Mouse (Mus musculus): Measurements from ENCODE around the gene Emc8. TPM values are rescaled to one million over a fixed set of nuclear protein-coding genes. Genes with fewer than 3 reads are reported as not detected.
A peak's percentile ranks its signal among the peaks of the same experiment; 100 is the strongest.
"Not testable (repeated sequence)": the region's sequence is repeated elsewhere in the genome, so short reads cannot be mapped to it uniquely, and the experiment has no call there.

Emc8 gene
- polyA plus RNA-seq, 2 experiments, result 45.5 to 122 TPM

DNA sequence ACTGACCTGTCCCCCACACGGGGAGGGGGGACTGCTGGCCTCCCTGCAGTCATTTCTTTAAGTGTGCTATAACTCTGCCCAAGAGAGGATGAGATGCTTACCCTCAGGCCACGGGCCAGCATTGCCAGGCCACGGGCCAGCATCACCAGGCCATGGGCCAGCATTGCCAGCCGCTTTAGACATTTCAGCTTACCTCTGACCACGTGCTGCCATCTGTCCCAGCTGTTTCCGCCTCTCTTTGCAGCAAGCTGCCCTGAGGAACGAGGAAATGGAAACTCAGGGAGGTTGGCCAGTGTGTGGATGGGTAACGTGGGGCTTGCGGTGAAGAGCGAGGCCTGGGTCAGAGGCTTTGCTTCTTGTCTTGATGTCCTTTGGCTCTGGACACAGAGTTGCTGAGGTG is 12.7 kb upstream of the Emc8 start:
- Histone ChIP-seq H3K36me3 (replicated peaks; ENCODE audit: control insufficient read depth, insufficient read depth, low read depth) (no peaks in the 10 kb centered on the region), H3K27ac (no peak overlapping the region), H3K27me3 (ENCODE audit: control insufficient read depth, insufficient read depth, low read length) (no peaks in the 10 kb centered on the region), H3K9me3 (ENCODE audit: control insufficient read depth, low read length) (no peaks in the 10 kb centered on the region), H3K4me3 (ENCODE audit: insufficient read depth in 1 of 2, low read depth in 2 of 2, low read length in 2 of 2) (no peak overlapping the region), H3K9ac (replicated peaks) (no peak overlapping the region), H3K4me2 (ENCODE audit: low read depth) (no peak overlapping the region), H3K4me1 (replicated peaks; ENCODE audit: control insufficient read depth in 2 of 2, insufficient read depth in 2 of 2, low read length in 1 of 2) (peaks cover 5 to 9% of the 10 kb centered on the region in 2 experiments)
- TF ChIP-seq EP300 (IDR thresholded peaks at IDR 0.05; ENCODE audit: low read depth) (no peak), CTCF (IDR thresholded peaks at IDR 0.05; ENCODE audit: low read depth) (no peak)
- DNase-seq (ENCODE audit: low read depth in 3 of 3, low spot score in 3 of 3) (no peak), ATAC-seq (ENCODE audit: insufficient read depth) (no peak)
- 60% methylated on average over 10 of the region's 10 CpGs for WGBS (ENCODE audit: insufficient replicate concordance)

DNA sequence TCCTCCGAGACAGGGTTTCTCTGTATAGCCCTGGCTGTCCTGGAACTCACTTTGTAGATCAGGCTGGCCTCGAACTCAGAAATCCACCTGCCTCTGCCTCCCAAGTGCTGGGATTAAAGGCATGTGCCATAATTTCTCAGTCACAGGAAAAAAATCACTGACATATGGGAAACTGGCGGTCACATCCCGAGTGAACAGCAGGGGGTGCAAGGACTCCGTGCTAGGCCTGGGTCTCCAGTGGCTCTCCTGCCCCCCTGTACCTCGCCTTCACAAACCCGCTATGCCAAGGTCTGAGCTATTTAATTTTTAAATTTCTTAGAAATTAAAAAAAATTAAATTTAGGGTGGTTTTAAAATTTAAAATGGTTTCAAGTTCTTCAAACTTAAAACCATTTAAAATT is 12.0 kb upstream of the Emc8 start:
- H3K4me3 ChIP-seq (ENCODE audit: insufficient read depth in 1 of 2, low read depth in 2 of 2, low read length in 2 of 2); H3K27me3 ChIP-seq (ENCODE audit: control insufficient read depth, insufficient read depth, low read length); H3K27ac ChIP-seq; H3K36me3 ChIP-seq (replicated peaks; ENCODE audit: control insufficient read depth, insufficient read depth, low read depth); H3K4me2 ChIP-seq (ENCODE audit: low read depth); H3K4me1 ChIP-seq (replicated peaks; ENCODE audit: control insufficient read depth in 2 of 2, insufficient read depth in 2 of 2, low read length in 1 of 2); DNase-seq (ENCODE audit: low read depth in 3 of 3, low spot score in 3 of 3); H3K9me3 ChIP-seq (ENCODE audit: control insufficient read depth, low read length); H3K9ac ChIP-seq (replicated peaks); ATAC-seq (ENCODE audit: insufficient read depth): not testable (repeated sequence)
- peak; percentile 72 for TF ChIP-seq CTCF (IDR thresholded peaks at IDR 0.05; ENCODE audit: low read depth)
- WGBS (ENCODE audit: insufficient replicate concordance), result 43% methylated on average over 7 of the region's 7 CpGs

- Histone ChIP-seq H3K27ac (no peak overlapping the region), H3K36me3 (replicated peaks; ENCODE audit: control insufficient read depth, insufficient read depth, low read depth) (no peaks in the 10 kb centered on the region; the same call in 1 of the 2 replicates), H3K4me3 (ENCODE audit: insufficient read depth in 1 of 2, low read depth in 2 of 2, low read length in 2 of 2) (no peak overlapping the region), H3K9me3 (ENCODE audit: control insufficient read depth, low read length) (no peaks in the 10 kb centered on the region), H3K9ac (replicated peaks) (no peak overlapping the region), H3K4me2 (ENCODE audit: low read depth) (no peak overlapping the region), H3K4me1 (replicated peaks; ENCODE audit: control insufficient read depth in 2 of 2, insufficient read depth in 2 of 2, low read length in 1 of 2) (peaks cover 5 to 9% of the 10 kb centered on the region in 2 experiments), H3K27me3 (ENCODE audit: control insufficient read depth, insufficient read depth, low read length) (no peaks in the 10 kb centered on the region)
- ATAC-seq (ENCODE audit: insufficient read depth) (peak; percentile 62), DNase-seq (ENCODE audit: low read depth in 3 of 3, low spot score in 3 of 3) (no peak)
- 13% methylated on average over 11 of the region's 11 CpGs for WGBS (ENCODE audit: insufficient replicate concordance)
- TF ChIP-seq EP300 (IDR thresholded peaks at IDR 0.05; ENCODE audit: low read depth), result no peak
Observed at GRCm38 (mm10) chr8:120679629-120680387, 11.4 kb upstream of the Emc8 start.

- 13% methylated on average over 10 of the region's 10 CpGs for WGBS (ENCODE audit: insufficient replicate concordance)
- H3K27ac ChIP-seq, result no peak overlapping the region
- H3K4me3 ChIP-seq (ENCODE audit: insufficient read depth in 1 of 2, low read depth in 2 of 2, low read length in 2 of 2), result no peak overlapping the region
- H3K27me3 ChIP-seq (ENCODE audit: control insufficient read depth, insufficient read depth, low read length), result no peaks in the 10 kb centered on the region
- 0 out of 2 replicates have a peak, but pooled peaks have one; percentile 26 for ATAC-seq (ENCODE audit: insufficient read depth)
- no peak overlapping the region for H3K4me2 ChIP-seq (ENCODE audit: low read depth)
- peak in 2 of 3 experiments; percentile 43 to 59 for DNase-seq (ENCODE audit: low read depth in 3 of 3, low spot score in 3 of 3)
- H3K9me3 ChIP-seq (ENCODE audit: control insufficient read depth, low read length), result no peaks in the 10 kb centered on the region
- peaks cover 6% of the 10 kb centered on the region for H3K36me3 ChIP-seq (replicated peaks; ENCODE audit: control insufficient read depth, insufficient read depth, low read depth)
- H3K4me1 ChIP-seq (replicated peaks; ENCODE audit: control insufficient read depth in 2 of 2, insufficient read depth in 2 of 2, low read length in 1 of 2), result peaks cover 5 to 9% of the 10 kb centered on the region in 2 experiments
- TF ChIP-seq CTCF (IDR thresholded peaks at IDR 0.05; ENCODE audit: low read depth), result peak; percentile 96
- no peak for TF ChIP-seq EP300 (IDR thresholded peaks at IDR 0.05; ENCODE audit: low read depth)
- no peak overlapping the region for H3K9ac ChIP-seq (replicated peaks)
Observed at GRCm38 (mm10) chr8:120678447-120678846, 10.1 kb upstream of the Emc8 start.

DNA sequence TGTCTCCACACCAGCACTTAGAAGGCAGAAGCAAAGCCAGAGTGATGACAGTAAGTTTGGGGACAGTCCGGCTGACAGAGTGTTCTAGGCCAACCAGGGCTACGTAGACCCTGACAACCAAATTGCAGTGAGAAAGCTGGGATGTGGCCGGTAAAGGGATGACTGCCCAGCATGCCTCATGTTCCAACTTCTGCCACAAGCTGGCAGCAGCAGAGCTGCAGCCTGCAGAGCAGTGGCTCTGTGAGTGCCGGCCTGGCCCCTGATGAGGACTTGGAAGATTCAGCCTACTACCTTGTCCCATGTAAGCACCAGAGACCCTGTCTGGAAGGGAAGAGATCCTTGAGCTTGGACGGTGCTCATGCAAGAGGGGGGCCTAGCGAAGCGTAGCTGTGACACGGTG is 7.3 kb upstream of the Emc8 start:
- H3K4me2 ChIP-seq (ENCODE audit: low read depth), result no peak overlapping the region
- H3K4me3 ChIP-seq (ENCODE audit: insufficient read depth in 1 of 2, low read depth in 2 of 2, low read length in 2 of 2), result no peak overlapping the region
- no peaks in the 10 kb centered on the region for H3K9me3 ChIP-seq (ENCODE audit: control insufficient read depth, low read length)
- H3K36me3 ChIP-seq (replicated peaks; ENCODE audit: control insufficient read depth, insufficient read depth, low read depth), result peaks cover 31% of the 10 kb centered on the region
- DNase-seq (ENCODE audit: low read depth in 3 of 3, low spot score in 3 of 3) (no peak), ATAC-seq (ENCODE audit: insufficient read depth) (no peak)
- H3K27ac ChIP-seq, result no peak overlapping the region
- H3K9ac ChIP-seq (replicated peaks), result no peak overlapping the region
- H3K4me1 ChIP-seq (replicated peaks; ENCODE audit: control insufficient read depth in 2 of 2, insufficient read depth in 2 of 2, low read length in 1 of 2), result peaks cover 5 to 9% of the 10 kb centered on the region in 2 experiments
- no peaks in the 10 kb centered on the region for H3K27me3 ChIP-seq (ENCODE audit: control insufficient read depth, insufficient read depth, low read length)
- no peak for TF ChIP-seq EP300 (IDR thresholded peaks at IDR 0.05; ENCODE audit: low read depth)
- TF ChIP-seq CTCF (IDR thresholded peaks at IDR 0.05; ENCODE audit: low read depth), result peak; percentile 24; the same call in 1 of the 2 replicates
- WGBS (ENCODE audit: insufficient replicate concordance), result 74% methylated on average over 8 of the region's 8 CpGs

Data from liver, embryonic 14.5 days (tissue).